Mouse (Mus musculus) left cerebral cortex, postnatal 14 days (tissue): Measurements from ENCODE around the gene Gm9044. TPM values are rescaled to one million over a fixed set of nuclear protein-coding genes. Genes with fewer than 3 reads are reported as not detected.
"Not testable (repeated sequence)": the region's sequence is repeated elsewhere in the genome, so short reads cannot be mapped to it uniquely, and the experiment has no call there.

Experiments
- DNase-seq, 2 experiments: peaks; one replicate each; pipeline ENCODE4 v3.0.0; 2021 to 2022; ENCODE audit warnings: low spot score in 2 of 2, mixed read lengths in 1 of 2
- intact Hi-C: fragments of 180-260 bp; cut with DNase I; formaldehyde crosslinking; loops from one replicate; pipeline ENCODE4 v1.15.1; 2025
- long read RNA-seq, 2 experiments: library from polyadenylated mRNA; stranded (forward); transcript quantifications; one replicate each; pipeline ENCODE4 v2.0.0; 2021
- total RNA-seq, 2 experiments: library from RNA; stranded (reverse); gene quantifications; 2 replicates each; pipeline ENCODE4 v1.2.3; 2021

Gene Gm9044
- total RNA-seq: not detected
- long read RNA-seq, experiment 1: 0 reads
- long read RNA-seq, experiment 2: 0 reads

GRCm38 (mm10) chr10:118332308-118332707 lies at the start of gene Gm9044:
Gene Gm9044, minus strand, starts transcription at chr10:118332408.
- DNase-seq, intact Hi-C loops: not testable (repeated sequence)

GRCm38 (mm10) chr10:118370443-118370842 lies 38.2 kb upstream of the Gm9044 start:
- intact Hi-C loops: no loop called here
- DNase-seq: peak; percentile 90 to 91

- intact Hi-C loops: no loop called here
- DNase-seq: no peak
These were observed 37.3 kb upstream of the Gm9044 start for GRCm38 (mm10) chr10:118369518-118369917.

GRCm38 (mm10) chr10:118354005-118354404 lies 21.8 kb upstream of the Gm9044 start, which contains the start of gene Gm9049:
Gene Gm9049, minus strand, starts transcription at chr10:118354105.
- DNase-seq, intact Hi-C loops: not testable (repeated sequence)

GRCm38 (mm10) chr10:118348579-118348978 lies 16.4 kb upstream of the Gm9044 start, which contains the start of gene Gm9048:
Gene Gm9048, minus strand, starts transcription at chr10:118348679.
- DNase-seq, intact Hi-C loops: not testable (repeated sequence)

- intact Hi-C loops, DNase-seq: not testable (repeated sequence)
These were observed 10.9 kb upstream of the Gm9044 start, which contains the start of gene Gm9046 for GRCm38 (mm10) chr10:118343155-118343554. Gene Gm9046, minus strand, starts transcription at chr10:118343255.

- intact Hi-C loops, DNase-seq: not testable (repeated sequence)
These were observed 5.5 kb upstream of the Gm9044 start, which contains the start of gene Gm9045 for GRCm38 (mm10) chr10:118337731-118338130. Gene Gm9045, minus strand, starts transcription at chr10:118337831.

GRCm38 (mm10) chr10:118326869-118327268 lies 5.3 kb downstream of the Gm9044 start, which contains the start of gene Gm9040:
Gene Gm9040, minus strand, starts transcription at chr10:118326969.
- DNase-seq, intact Hi-C loops: not testable (repeated sequence)

GRCm38 (mm10) chr10:118319024-118319423 lies 13.2 kb downstream of the Gm9044 start:
- DNase-seq: no peak
- intact Hi-C loops: no loop called here

- DNase-seq, intact Hi-C loops: not testable (repeated sequence)
These were observed 30.1 kb downstream of the Gm9044 start for GRCm38 (mm10) chr10:118302133-118302532.

- intact Hi-C loops: no loop called here
- DNase-seq: no peak
These were observed 37.3 kb downstream of the Gm9044 start, which contains the start of gene Iltifb for GRCm38 (mm10) chr10:118294938-118295337. Gene Iltifb, minus strand, starts transcription at chr10:118295038.

GRCm38 (mm10) chr10:118283016-118283415 lies 49.2 kb downstream of the Gm9044 start:
- intact Hi-C loops, DNase-seq: not testable (repeated sequence)

GRCm38 (mm10) chr10:118282565-118282964 lies 49.6 kb downstream of the Gm9044 start:
- DNase-seq, intact Hi-C loops: not testable (repeated sequence)

Other genes starting within 250 kb of the Gm9044 start
- 1 to 10 TPM; 8.3 to 8.6 TPM for gene Mdm1, start 190.6 kb downstream of the Gm9044 start, total RNA-seq
- gene Il22, start 127.5 kb downstream of the Gm9044 start, total RNA-seq: not detected
- under 1 TPM; 0.75 to 0.85 TPM for gene Gm32717, start 91.6 kb downstream of the Gm9044 start, total RNA-seq
- under 1 TPM; 0.75 to 0.85 TPM for gene Gm32802, start 73.7 kb downstream of the Gm9044 start, total RNA-seq
- gene Iltifb, start 37.4 kb downstream of the Gm9044 start, total RNA-seq: not detected
- not detected for gene Gm9040, start 5.4 kb downstream of the Gm9044 start, total RNA-seq
- gene Gm9045, start 5.4 kb upstream of the Gm9044 start, total RNA-seq: not detected
- not detected for gene Gm9046, start 10.8 kb upstream of the Gm9044 start, total RNA-seq
- not detected for gene Gm9048, start 16.3 kb upstream of the Gm9044 start, total RNA-seq
- not detected for gene Gm9049, start 21.7 kb upstream of the Gm9044 start, total RNA-seq
- gene Ifng, start 108.6 kb upstream of the Gm9044 start, total RNA-seq: not detected